Mouse (Mus musculus): ENCODE measurements around the gene Tmem132c. TPM values are rescaled to one million over a fixed set of nuclear protein-coding genes. Genes with fewer than 3 reads are reported as not detected.

The Tmem132c gene
- polyA plus RNA-seq, 1 experiment from 2014 or later = 0.39 TPM

DNA sequence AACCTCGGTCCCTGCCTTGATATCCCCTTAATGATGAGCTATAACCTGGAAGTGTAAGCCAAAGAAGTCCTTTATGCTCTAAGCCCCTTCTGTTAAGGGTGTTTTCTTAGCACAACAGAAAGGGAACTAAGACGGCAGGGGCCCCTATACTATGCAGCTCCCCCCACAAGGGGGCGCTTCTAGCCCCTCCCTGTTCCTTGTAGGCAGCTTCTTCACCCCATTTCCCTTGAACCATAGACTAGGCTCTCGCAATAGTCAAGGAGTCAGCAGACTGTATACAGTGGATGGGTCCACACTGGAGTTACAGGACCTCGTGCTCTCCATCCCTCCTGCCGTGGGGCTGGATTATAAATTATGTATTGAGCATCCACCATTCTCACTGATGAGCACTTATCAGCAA is 264.1 kb downstream of the Tmem132c start:
- 77% methylated on average over 6 of the region's 6 CpGs for WGBS
- Histone ChIP-seq H3K27me3 (replicated peaks; ENCODE audit: control insufficient read depth, insufficient read depth, low read length) (no peaks in the 10 kb centered on the region), H3K27ac (ENCODE audit: low read length) (no peak overlapping the region), H3K4me3 (ENCODE audit: low read length) (no peak overlapping the region), H3K4me1 (ENCODE audit: control insufficient read depth, insufficient read depth, low read length) (no peaks in the 10 kb centered on the region), H3K9ac (ENCODE audit: low read depth, low read length) (no peak overlapping the region), H3K9me3 (ENCODE audit: control insufficient read depth, low read length) (no peaks in the 10 kb centered on the region), H3K4me2 (ENCODE audit: low read depth, low read length) (no peak overlapping the region), H3K36me3 (ENCODE audit: control insufficient read depth, insufficient read depth, low read length) (no peaks in the 10 kb centered on the region)
- ATAC-seq = no peak

DNA sequence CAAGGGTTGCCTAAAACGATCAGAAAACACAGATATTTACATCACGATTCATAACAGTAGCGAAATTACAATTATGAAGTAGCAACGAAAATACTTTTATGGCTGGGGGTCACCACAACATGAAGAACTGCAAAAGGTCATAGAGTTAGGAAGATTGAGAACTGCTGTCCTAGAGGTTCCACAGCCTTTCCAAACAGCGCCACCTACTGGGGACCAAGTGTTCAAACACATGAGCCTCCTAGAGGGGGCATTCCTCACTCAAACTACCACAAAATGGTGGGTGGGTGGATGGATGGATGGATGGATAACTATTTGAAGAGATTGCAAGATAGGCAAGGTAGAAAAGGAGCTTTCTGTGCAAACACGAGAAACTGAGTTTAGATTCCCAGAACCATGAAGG is 270.0 kb downstream of the Tmem132c start:
- WGBS = 78% methylated on average over 6 of the region's 6 CpGs
- Histone ChIP-seq H3K27ac (ENCODE audit: low read length) (no peak overlapping the region), H3K4me1 (ENCODE audit: control insufficient read depth, insufficient read depth, low read length) (no peaks in the 10 kb centered on the region), H3K4me2 (ENCODE audit: low read depth, low read length) (no peak overlapping the region), H3K36me3 (ENCODE audit: control insufficient read depth, insufficient read depth, low read length) (no peaks in the 10 kb centered on the region), H3K9me3 (ENCODE audit: control insufficient read depth, low read length) (no peaks in the 10 kb centered on the region), H3K4me3 (ENCODE audit: low read length) (no peak overlapping the region), H3K9ac (ENCODE audit: low read depth, low read length) (no peak overlapping the region), H3K27me3 (replicated peaks; ENCODE audit: control insufficient read depth, insufficient read depth, low read length) (no peaks in the 10 kb centered on the region)
- no peak for ATAC-seq

DNA sequence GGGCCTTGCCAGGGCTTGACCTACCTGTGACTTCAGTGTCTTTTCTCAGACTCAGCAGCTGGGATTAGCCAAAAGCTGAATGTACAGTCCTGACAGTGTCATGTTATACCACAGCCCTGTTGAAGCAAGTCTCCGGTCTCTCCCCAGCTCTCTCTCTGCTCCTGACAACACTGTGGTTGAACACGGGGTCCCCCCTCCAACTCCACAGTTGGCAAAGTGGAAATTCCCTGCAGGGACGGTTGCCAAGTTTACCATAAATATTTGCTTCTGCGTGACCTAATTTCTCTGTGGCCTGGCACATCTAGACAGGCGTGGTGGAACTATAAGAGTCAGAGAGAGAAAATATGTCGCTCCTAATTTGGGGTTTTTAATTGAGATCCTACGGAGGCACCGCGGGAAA is 274.4 kb downstream of the Tmem132c start:
- Histone ChIP-seq H3K27me3 (replicated peaks; ENCODE audit: control insufficient read depth, insufficient read depth, low read length) (no peaks in the 10 kb centered on the region), H3K9ac (ENCODE audit: low read depth, low read length) (no peak overlapping the region), H3K27ac (ENCODE audit: low read length) (no peak overlapping the region), H3K4me3 (ENCODE audit: low read length) (no peak overlapping the region), H3K36me3 (ENCODE audit: control insufficient read depth, insufficient read depth, low read length) (no peaks in the 10 kb centered on the region), H3K9me3 (ENCODE audit: control insufficient read depth, low read length) (no peaks in the 10 kb centered on the region), H3K4me1 (ENCODE audit: control insufficient read depth, insufficient read depth, low read length) (no peaks in the 10 kb centered on the region), H3K4me2 (ENCODE audit: low read depth, low read length) (no peak overlapping the region)
- ATAC-seq = no peak
- 78% methylated on average over 9 of the region's 9 CpGs for WGBS

DNA sequence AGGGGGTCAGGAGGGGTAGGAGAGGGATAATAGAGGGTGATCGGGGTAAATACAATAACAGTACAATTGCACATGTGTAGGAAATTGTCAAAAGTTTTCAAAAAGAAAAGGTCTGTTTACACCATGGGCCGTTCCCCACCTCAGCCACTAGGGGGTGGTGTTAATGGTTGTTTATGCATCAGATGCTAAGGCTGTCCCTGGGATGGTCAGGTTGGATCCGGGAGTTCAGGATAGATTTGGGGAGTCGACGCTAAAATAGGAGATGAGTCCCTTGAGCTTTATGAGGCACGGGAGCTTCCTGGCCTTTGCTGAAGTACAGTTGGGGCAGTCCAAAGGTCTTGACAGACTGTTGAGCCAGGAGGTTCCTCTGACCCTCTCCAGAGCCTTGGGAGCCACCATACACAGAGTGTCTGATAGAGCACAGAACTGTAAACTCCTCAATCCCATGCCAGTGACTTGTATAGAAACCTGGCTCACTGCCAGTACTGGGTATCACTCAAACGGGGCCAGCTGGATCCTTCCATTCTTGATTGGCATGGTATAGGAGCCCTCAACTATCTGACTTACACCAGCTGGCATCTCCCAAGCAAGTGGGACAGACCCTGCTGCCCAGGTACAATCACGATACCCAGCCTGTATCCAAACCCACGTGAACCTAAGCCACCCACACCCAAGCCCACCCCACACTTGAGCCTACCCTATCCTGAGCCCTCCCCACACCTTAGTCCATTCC is 281.3 kb downstream of the Tmem132c start:
- Histone ChIP-seq H3K4me2 (ENCODE audit: low read depth, low read length) (no peak overlapping the region), H3K4me1 (ENCODE audit: control insufficient read depth, insufficient read depth, low read length) (no peaks in the 10 kb centered on the region), H3K36me3 (ENCODE audit: control insufficient read depth, insufficient read depth, low read length) (no peaks in the 10 kb centered on the region), H3K9ac (ENCODE audit: low read depth, low read length) (no peak overlapping the region), H3K4me3 (ENCODE audit: low read length) (no peak overlapping the region), H3K9me3 (ENCODE audit: control insufficient read depth, low read length) (no peaks in the 10 kb centered on the region), H3K27ac (ENCODE audit: low read length) (no peak overlapping the region), H3K27me3 (replicated peaks; ENCODE audit: control insufficient read depth, insufficient read depth, low read length) (no peaks in the 10 kb centered on the region)
- WGBS = 57% methylated on average over 9 of the region's 9 CpGs
- ATAC-seq = no peak

DNA sequence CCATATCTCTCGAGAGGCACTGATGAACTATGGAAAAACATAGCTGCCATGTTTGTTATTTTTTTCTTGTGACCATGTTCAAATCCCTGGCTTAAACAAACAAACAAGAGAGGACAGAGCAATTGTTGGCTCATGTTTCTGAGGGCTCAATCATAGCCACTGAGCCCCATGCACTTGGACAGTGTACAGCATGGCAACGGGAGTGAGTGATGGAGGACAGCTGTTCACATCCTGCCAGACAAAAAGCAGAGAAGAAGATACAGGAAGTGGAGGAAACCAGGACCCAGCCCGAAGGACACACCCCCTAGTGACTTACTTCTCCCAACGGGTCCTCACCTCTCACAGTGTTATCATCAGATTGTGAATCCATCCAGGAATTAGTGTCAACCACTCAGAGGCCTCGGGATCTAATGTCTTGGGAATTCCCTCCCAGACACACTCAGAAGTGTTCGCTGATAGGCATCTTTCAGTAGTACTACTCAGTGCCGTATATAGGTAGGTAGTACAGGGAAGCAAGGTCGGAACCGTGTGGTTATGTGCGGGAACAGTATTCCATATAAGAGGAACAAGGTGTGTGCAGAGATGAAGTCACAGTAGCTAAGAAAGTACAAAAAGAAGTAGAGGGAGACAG is 285.9 kb downstream of the Tmem132c start:
- Histone ChIP-seq H3K4me1 (ENCODE audit: control insufficient read depth, insufficient read depth, low read length) (no peaks in the 10 kb centered on the region), H3K4me3 (ENCODE audit: low read length) (no peak overlapping the region), H3K36me3 (ENCODE audit: control insufficient read depth, insufficient read depth, low read length) (no peaks in the 10 kb centered on the region), H3K4me2 (ENCODE audit: low read depth, low read length) (no peak overlapping the region), H3K9ac (ENCODE audit: low read depth, low read length) (no peak overlapping the region), H3K9me3 (ENCODE audit: control insufficient read depth, low read length) (no peaks in the 10 kb centered on the region), H3K27ac (ENCODE audit: low read length) (no peak overlapping the region), H3K27me3 (replicated peaks; ENCODE audit: control insufficient read depth, insufficient read depth, low read length) (no peaks in the 10 kb centered on the region)
- ATAC-seq = no peak
- WGBS = 72% methylated on average over 10 of the region's 10 CpGs

DNA sequence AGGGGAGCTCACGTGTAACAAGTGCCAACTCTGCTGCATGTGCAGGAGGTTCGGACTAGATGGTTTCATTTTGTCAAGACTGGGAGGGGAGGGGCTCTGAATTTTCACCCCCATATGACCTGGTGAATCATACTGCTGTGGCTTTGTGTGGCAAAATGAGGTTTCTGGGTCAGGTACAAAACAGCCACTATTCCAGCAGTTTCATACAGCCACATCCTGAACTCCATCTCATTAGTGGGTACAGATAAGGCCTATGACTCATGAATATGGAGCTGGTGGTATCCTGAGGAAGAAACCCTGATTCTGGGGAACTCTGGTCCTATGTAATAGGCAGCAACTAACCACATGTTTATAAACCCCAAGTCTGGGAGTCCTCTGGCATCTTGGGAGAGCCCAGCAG is 295.9 kb downstream of the Tmem132c start:
- H3K4me1 ChIP-seq (ENCODE audit: control insufficient read depth, insufficient read depth, low read length) = no peaks in the 10 kb centered on the region
- WGBS = 75% methylated on average over 2 of the region's 2 CpGs
- ATAC-seq = no peak
- no peaks in the 10 kb centered on the region for H3K36me3 ChIP-seq (ENCODE audit: control insufficient read depth, insufficient read depth, low read length)
- H3K4me2 ChIP-seq (ENCODE audit: low read depth, low read length) = no peak overlapping the region
- no peak overlapping the region for H3K9ac ChIP-seq (ENCODE audit: low read depth, low read length)
- H3K4me3 ChIP-seq (ENCODE audit: low read length) = no peak overlapping the region
- no peaks in the 10 kb centered on the region for H3K27me3 ChIP-seq (replicated peaks; ENCODE audit: control insufficient read depth, insufficient read depth, low read length)
- H3K27ac ChIP-seq (ENCODE audit: low read length) = no peak overlapping the region
- no peaks in the 10 kb centered on the region for H3K9me3 ChIP-seq (ENCODE audit: control insufficient read depth, low read length)

DNA sequence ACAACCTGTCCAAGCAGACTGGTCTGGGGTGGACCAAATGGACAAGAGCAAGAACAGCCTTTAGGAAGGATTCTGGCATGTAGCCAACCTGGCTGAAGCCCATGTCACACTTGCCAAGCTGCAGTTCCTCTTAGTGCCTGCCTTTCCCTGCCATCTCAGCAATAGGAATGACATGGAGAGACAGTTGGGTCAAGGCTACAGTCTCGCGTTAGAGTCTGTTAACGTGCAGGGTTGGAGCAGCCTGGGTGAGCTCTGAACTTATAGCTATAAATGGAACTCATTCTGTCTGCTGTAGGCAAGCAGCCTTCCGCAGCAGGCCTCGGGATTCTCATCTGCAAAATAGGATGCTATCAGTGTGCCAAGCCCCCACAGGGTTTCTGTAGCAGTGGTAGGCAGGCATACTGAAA is 305.0 kb downstream of the Tmem132c start:
- Histone ChIP-seq H3K4me1 (ENCODE audit: control insufficient read depth, insufficient read depth, low read length) (no peaks in the 10 kb centered on the region), H3K9me3 (ENCODE audit: control insufficient read depth, low read length) (no peaks in the 10 kb centered on the region), H3K27me3 (replicated peaks; ENCODE audit: control insufficient read depth, insufficient read depth, low read length) (no peaks in the 10 kb centered on the region), H3K9ac (ENCODE audit: low read depth, low read length) (no peak overlapping the region), H3K36me3 (ENCODE audit: control insufficient read depth, insufficient read depth, low read length) (no peaks in the 10 kb centered on the region), H3K27ac (ENCODE audit: low read length) (no peak overlapping the region), H3K4me2 (ENCODE audit: low read depth, low read length) (no peak overlapping the region), H3K4me3 (ENCODE audit: low read length) (no peak overlapping the region)
- ATAC-seq = no peak
- 84% methylated on average over 5 of the region's 5 CpGs for WGBS

DNA sequence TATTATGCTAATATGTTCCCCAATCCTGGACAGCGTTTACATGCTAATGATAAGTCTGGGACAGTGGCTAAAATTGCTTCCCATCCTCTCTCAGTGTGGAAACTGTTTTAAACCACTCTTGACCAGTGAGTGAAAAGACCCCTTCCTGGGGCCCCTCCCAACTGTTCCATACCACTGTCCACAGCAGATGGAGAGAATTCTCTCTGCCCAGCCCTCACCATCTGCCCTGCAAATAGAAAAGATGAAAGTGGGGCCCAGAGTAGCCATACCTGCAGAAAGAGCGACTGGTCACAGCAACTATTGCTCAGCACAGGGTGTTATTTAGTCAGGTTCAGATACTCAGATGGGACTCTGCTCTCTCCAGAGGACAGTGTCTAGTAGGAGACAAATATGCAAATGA is 306.5 kb downstream of the Tmem132c start:
- Histone ChIP-seq H3K4me1 (ENCODE audit: control insufficient read depth, insufficient read depth, low read length) (no peaks in the 10 kb centered on the region), H3K27me3 (replicated peaks; ENCODE audit: control insufficient read depth, insufficient read depth, low read length) (no peaks in the 10 kb centered on the region), H3K36me3 (ENCODE audit: control insufficient read depth, insufficient read depth, low read length) (no peaks in the 10 kb centered on the region), H3K4me3 (ENCODE audit: low read length) (no peak overlapping the region), H3K4me2 (ENCODE audit: low read depth, low read length) (no peak overlapping the region), H3K27ac (ENCODE audit: low read length) (no peak overlapping the region), H3K9ac (ENCODE audit: low read depth, low read length) (no peak overlapping the region), H3K9me3 (ENCODE audit: control insufficient read depth, low read length) (no peaks in the 10 kb centered on the region)
- WGBS = 78% methylated on average over 2 of the region's 2 CpGs
- no peak for ATAC-seq

DNA sequence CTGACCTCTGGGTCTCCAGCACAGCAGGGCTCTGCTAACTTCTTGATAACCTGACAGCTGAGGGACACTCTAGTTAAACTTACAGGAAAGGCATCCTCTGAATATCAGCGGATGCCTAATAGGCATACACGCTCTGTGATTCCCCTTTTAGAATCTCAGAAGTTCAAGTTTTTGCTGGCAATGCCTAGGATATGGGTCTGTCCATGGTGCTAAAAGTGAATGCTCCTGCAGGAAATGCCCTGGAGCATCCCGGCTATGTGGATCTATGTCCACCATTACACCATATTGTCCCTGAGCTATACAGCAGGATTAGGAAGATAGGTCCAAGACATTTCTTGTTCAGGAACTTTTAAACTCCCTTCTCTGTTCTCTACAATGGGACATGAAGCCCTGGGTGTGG is 319.5 kb downstream of the Tmem132c start:
- no peak overlapping the region for H3K9ac ChIP-seq (ENCODE audit: low read depth, low read length)
- H3K4me1 ChIP-seq (ENCODE audit: control insufficient read depth, insufficient read depth, low read length) = no peaks in the 10 kb centered on the region
- H3K36me3 ChIP-seq (ENCODE audit: control insufficient read depth, insufficient read depth, low read length) = no peaks in the 10 kb centered on the region
- WGBS = 81% methylated on average over 3 of the region's 3 CpGs
- no peak overlapping the region for H3K4me3 ChIP-seq (ENCODE audit: low read length)
- H3K27ac ChIP-seq (ENCODE audit: low read length) = no peak overlapping the region
- no peak overlapping the region for H3K4me2 ChIP-seq (ENCODE audit: low read depth, low read length)
- no peak for ATAC-seq
- no peaks in the 10 kb centered on the region for H3K9me3 ChIP-seq (ENCODE audit: control insufficient read depth, low read length)
- H3K27me3 ChIP-seq (replicated peaks; ENCODE audit: control insufficient read depth, insufficient read depth, low read length) = no peaks in the 10 kb centered on the region

Measured in intestine, embryonic 16.5 days (tissue).